Mouse (Mus musculus): Measurements from ENCODE around the gene Vmn2r87. TPM values are rescaled to one million over a fixed set of nuclear protein-coding genes. Genes with fewer than 3 reads are reported as not detected.

Gene Vmn2r87
- polyA plus RNA-seq (2014; fragmentation: Illumina TruSeq; extraction: RNeasy Lipid Tissue Mini Kit (QIAGEN cat#74804); ENCODE audit: insufficient read depth, low read depth, low replicate concordance): not detected

GRCm38 (mm10) chr10:130497296-130497695 is at the start of gene Vmn2r87:
Gene Vmn2r87 (minus strand): TSS chr10:130497396.

GRCm38 (mm10) chr10:130455950-130456349 is 41.2 kb downstream of the Vmn2r87 start, which contains the start of gene Vmn2r86:
Gene Vmn2r86 (minus strand): TSS chr10:130456050.

DNA sequence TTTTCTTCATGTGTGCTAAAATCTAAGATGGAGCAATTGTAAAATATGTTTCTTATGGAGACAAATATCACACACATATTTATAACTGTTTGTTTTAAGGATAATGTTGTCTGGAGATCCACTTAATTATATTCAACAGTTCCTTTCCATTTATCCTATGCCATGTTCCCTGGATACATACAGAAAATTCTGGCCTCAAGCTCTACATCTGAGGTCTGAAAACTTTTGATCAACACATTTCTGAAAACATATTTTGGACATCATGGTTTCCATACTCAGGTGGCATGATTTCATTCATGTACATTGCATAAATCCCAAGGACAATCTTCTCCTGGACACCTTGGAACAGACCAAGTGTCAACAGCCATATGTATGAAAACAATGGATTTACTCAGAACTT is 67.6 kb downstream of the Vmn2r87 start, which contains the start of gene Vmn2r85:
Vmn2r85 (minus strand) TSS at position 101 of the 400 bp plus-strand sequence.

Other genes starting within 250 kb of the Vmn2r87 start
- not detected for gene Neurod4, start 217.2 kb downstream of the Vmn2r87 start, polyA plus RNA-seq (2014; fragmentation: Illumina TruSeq; extraction: RNeasy Lipid Tissue Mini Kit (QIAGEN cat#74804); ENCODE audit: insufficient read depth, low read depth, low replicate concordance)
- 1.8 TPM for gene Tespa1, start 174.5 kb downstream of the Vmn2r87 start, polyA plus RNA-seq (2014; fragmentation: Illumina TruSeq; extraction: RNeasy Lipid Tissue Mini Kit (QIAGEN cat#74804); ENCODE audit: insufficient read depth, low read depth, low replicate concordance)
- gene Vmn2r84, start 103.1 kb downstream of the Vmn2r87 start, polyA plus RNA-seq (2014; fragmentation: Illumina TruSeq; extraction: RNeasy Lipid Tissue Mini Kit (QIAGEN cat#74804); ENCODE audit: insufficient read depth, low read depth, low replicate concordance): not detected
- gene Vmn2r85, start 67.7 kb downstream of the Vmn2r87 start, polyA plus RNA-seq (2014; fragmentation: Illumina TruSeq; extraction: RNeasy Lipid Tissue Mini Kit (QIAGEN cat#74804); ENCODE audit: insufficient read depth, low read depth, low replicate concordance): not detected
- not detected for gene Vmn2r86, start 41.3 kb downstream of the Vmn2r87 start, polyA plus RNA-seq (2014; fragmentation: Illumina TruSeq; extraction: RNeasy Lipid Tissue Mini Kit (QIAGEN cat#74804); ENCODE audit: insufficient read depth, low read depth, low replicate concordance)